Comparison of ENCODE assay signal across 10 mouse cellular contexts in genomic region chr4:142221757-142222072, GRCm38 (mm10). TPM values are rescaled to one million over a fixed set of nuclear protein-coding genes. Genes with fewer than 3 reads are reported as not detected.
DNase-seq lines count a peak whose midpoint lies in the region; ATAC-seq and TF ChIP-seq lines count a peak whose summit lies in the region.
"Had no signal": no experiment of that assay in that cellular context is flagged by ENCODE, and none has a peak within 500 bp of the region (broad histone marks: within the 10 kb centered on the region; RNA-seq: fewer than 3 reads in every experiment).

No protein-coding gene starts in this region.

- no peaks in the 10 kb centered on the region for H3K9me3 ChIP-seq in hindbrain, embryonic 12.5 days (replicated peaks)
- no peaks in the 10 kb centered on the region for H3K9me3 ChIP-seq in hindbrain, embryonic 16.5 days (ENCODE audit: control insufficient read depth, low read length)
- H3K9me3 ChIP-seq in lung, postnatal 0 days (ENCODE audit: low read length): no peaks in the 10 kb centered on the region
- no peaks in the 10 kb centered on the region for H3K9me3 ChIP-seq in hindbrain, embryonic 13.5 days

- no peak overlapping the region for H3K4me3 ChIP-seq in hindbrain, embryonic 12.5 days
- H3K4me3 ChIP-seq in hindbrain, embryonic 16.5 days (ENCODE audit: low read length): no peak overlapping the region
- no peak overlapping the region for H3K4me3 ChIP-seq in lung, postnatal 0 days (ENCODE audit: low read depth, low read length)
- H3K4me3 ChIP-seq in lung, adult 2 months (replicated peaks; ENCODE audit: extremely low read depth, low read depth, low read length): no peak overlapping the region
- H3K4me3 ChIP-seq in hindbrain, embryonic 13.5 days: no peak overlapping the region
- no peak overlapping the region for H3K4me3 ChIP-seq in small intestine, adult 2 months (ENCODE audit: low read depth, low read length)

- H3K4me1 ChIP-seq in hindbrain, embryonic 12.5 days: peaks cover 42% of the 10 kb centered on the region
- H3K4me1 ChIP-seq in hindbrain, embryonic 16.5 days (ENCODE audit: control insufficient read depth, insufficient read depth, low read depth, low read length): peaks cover 15% of the 10 kb centered on the region
- H3K4me1 ChIP-seq in lung, postnatal 0 days (ENCODE audit: insufficient read depth, low read depth, low read length): peaks cover 25% of the 10 kb centered on the region; the same call in 1 of the 2 replicates
- H3K4me1 ChIP-seq in lung, adult 2 months (ENCODE audit: control insufficient read depth, insufficient read depth, low read length): peaks cover 20% of the 10 kb centered on the region
- H3K4me1 ChIP-seq in hindbrain, embryonic 13.5 days (replicated peaks): peaks cover 52% of the 10 kb centered on the region
- H3K4me1 ChIP-seq in small intestine, adult 2 months (ENCODE audit: control insufficient read depth, insufficient read depth, insufficient read length, low read length): peaks cover 8% of the 10 kb centered on the region; the same call in 1 of the 2 replicates

- TF ChIP-seq POLR2A in lung, adult 2 months (IDR thresholded peaks at IDR 0.05; ENCODE audit: borderline replicate concordance, extremely low read depth, low read depth, low read length): no peak
- no peak for TF ChIP-seq POLR2A in small intestine, adult 2 months (IDR thresholded peaks at IDR 0.05; ENCODE audit: low read depth, low read length)

- no peaks in the 10 kb centered on the region for H3K27me3 ChIP-seq in hindbrain, embryonic 12.5 days
- no peaks in the 10 kb centered on the region for H3K27me3 ChIP-seq in hindbrain, embryonic 16.5 days (replicated peaks; ENCODE audit: control insufficient read depth, insufficient read depth, low read length)
- no peaks in the 10 kb centered on the region for H3K27me3 ChIP-seq in lung, postnatal 0 days (replicated peaks; ENCODE audit: insufficient read depth, low read length)
- H3K27me3 ChIP-seq in hindbrain, embryonic 13.5 days: no peaks in the 10 kb centered on the region
- H3K27me3 ChIP-seq in small intestine, adult 2 months (ENCODE audit: control insufficient read depth, insufficient read depth, low read length): no peaks in the 10 kb centered on the region

- no peak overlapping the region for H3K9ac ChIP-seq in hindbrain, embryonic 12.5 days
- H3K9ac ChIP-seq in hindbrain, embryonic 16.5 days (ENCODE audit: low read depth, low read length): no peak overlapping the region
- no peak overlapping the region for H3K9ac ChIP-seq in lung, postnatal 0 days (replicated peaks; ENCODE audit: low read depth)
- no peak overlapping the region for H3K9ac ChIP-seq in hindbrain, embryonic 13.5 days
- H3K9ac ChIP-seq: forebrain, postnatal 0 days had no signal

- H3K36me3 ChIP-seq in hindbrain, embryonic 12.5 days: no peaks in the 10 kb centered on the region
- no peaks in the 10 kb centered on the region for H3K36me3 ChIP-seq in hindbrain, embryonic 16.5 days (ENCODE audit: control insufficient read depth, insufficient read depth, low read length)
- no peaks in the 10 kb centered on the region for H3K36me3 ChIP-seq in lung, postnatal 0 days (ENCODE audit: insufficient read depth, low read length)
- no peaks in the 10 kb centered on the region for H3K36me3 ChIP-seq in hindbrain, embryonic 13.5 days
- H3K36me3 ChIP-seq in small intestine, adult 2 months (ENCODE audit: control insufficient read depth, insufficient read depth, low read length): no peaks in the 10 kb centered on the region

- 0 out of 2 replicates have a peak overlapping the region, but pooled peaks have one; percentile 19 for H3K27ac ChIP-seq in hindbrain, embryonic 12.5 days
- no peak overlapping the region for H3K27ac ChIP-seq in hindbrain, embryonic 16.5 days (ENCODE audit: low read depth, low read length)
- H3K27ac ChIP-seq in lung, postnatal 0 days (ENCODE audit: low read length): peak overlapping the region; percentile 43; the same call in 1 of the 2 replicates
- peak overlapping the region; percentile 40; the same call in 1 of the 2 replicates for H3K27ac ChIP-seq in hindbrain, embryonic 13.5 days
- no peak overlapping the region for H3K27ac ChIP-seq in small intestine, adult 2 months (ENCODE audit: insufficient read depth, low read depth, low read length)

- DNase-seq in lung, postnatal 0 days (ENCODE audit: low spot score): no peak
- no peak for DNase-seq in lung, adult 2 months
- DNase-seq in ovary, postnatal 14 days (ENCODE audit: low spot score): no peak
- DNase-seq: adrenal gland, postnatal 36 days; cerebellum, adult 11-12 months; forebrain, postnatal 0 days had no signal

- WGBS in hindbrain, embryonic 12.5 days: 48% methylated on average over 5 of the region's 5 CpGs
- WGBS in hindbrain, embryonic 16.5 days: 48% methylated on average over 5 of the region's 5 CpGs
- 37% methylated on average over 5 of the region's 5 CpGs for WGBS in lung, postnatal 0 days
- WGBS in lung, adult 2 months: 58% methylated on average over 5 of the region's 5 CpGs
- WGBS in hindbrain, embryonic 13.5 days: 57% methylated on average over 5 of the region's 5 CpGs
- 77% methylated on average over 5 of the region's 5 CpGs for WGBS in small intestine, adult 2 months

- TF ChIP-seq CTCF in lung, postnatal 0 days (IDR thresholded peaks at IDR 0.05): no peak
- no peak for TF ChIP-seq CTCF in lung, adult 2 months (IDR thresholded peaks at IDR 0.05; ENCODE audit: insufficient read depth, low read length)
- 0 out of 2 replicates have a peak, but pooled peaks have one; percentile 4 for TF ChIP-seq CTCF in small intestine, adult 2 months (IDR thresholded peaks at IDR 0.05; ENCODE audit: extremely low read depth, insufficient read length, insufficient replicate concordance, low read depth, low read length)

- ATAC-seq in hindbrain, embryonic 12.5 days (ENCODE audit: low FRiP score): no peak
- ATAC-seq in hindbrain, embryonic 16.5 days: no peak
- ATAC-seq in lung, postnatal 0 days: no peak
- ATAC-seq in hindbrain, embryonic 13.5 days (ENCODE audit: low FRiP score): no peak
- ATAC-seq: forebrain, postnatal 0 days had no signal

- H3K4me2 ChIP-seq in hindbrain, embryonic 12.5 days (replicated peaks): no peak overlapping the region
- H3K4me2 ChIP-seq in hindbrain, embryonic 16.5 days (ENCODE audit: low read length): no peak overlapping the region
- no peak overlapping the region for H3K4me2 ChIP-seq in lung, postnatal 0 days (replicated peaks; ENCODE audit: low read depth, low read length)
- H3K4me2 ChIP-seq in hindbrain, embryonic 13.5 days: no peak overlapping the region

- no peak for TF ChIP-seq EP300 in lung, postnatal 0 days (IDR thresholded peaks at IDR 0.05)

RNA-seq across cellular contexts. Expression of gene Kazn, which starts 17.5 kb away (rescaled TPM):
- 20.6 and 22.4 TPM in 2 replicates for polyA plus RNA-seq in hindbrain, embryonic 12.5 days (2016; fragmentation: Nextera tagmentation; extraction: Ambion mirVana)
- polyA plus RNA-seq in hindbrain, embryonic 16.5 days (2015; fragmentation: Nextera tagmentation; extraction: Ambion mirVana): 26.4 and 27.1 TPM in 2 replicates
- 6.0 and 8.6 TPM in 2 replicates for polyA plus RNA-seq in lung, postnatal 0 days (2015; fragmentation: Nextera tagmentation; extraction: Ambion mirVana)
- 43.2 and 46.1 TPM in 2 replicates for polyA plus RNA-seq in lung, adult 2 months (2012; rRNA removed)
- 17.9 and 19.1 TPM in 2 replicates for polyA plus RNA-seq in hindbrain, embryonic 13.5 days (2015; fragmentation: Nextera tagmentation; extraction: Ambion mirVana)
- polyA plus RNA-seq in small intestine, adult 2 months (2012; rRNA removed): 13.1 and 15.3 TPM in 2 replicates

Comparison
In these comparisons a context has a peak if more than half of its experiments do, and no peak if none do; other contexts are left out.
1. H3K27ac ChIP-seq: peak in hindbrain, embryonic 12.5 days (single experiment), lung, postnatal 0 days (single experiment) and hindbrain, embryonic 13.5 days (single experiment); none in hindbrain, embryonic 16.5 days (single experiment) and small intestine, adult 2 months (single experiment).